Mouse (Mus musculus) layer of hippocampus, adult 9-11 months (tissue): ENCODE measurements at regions not wholly inside any gene's neighbourhood (a gene's known extent, or its start where the extent isn't known, plus 50 kb on each side); places are given as distances from the start of the nearest gene placed in this dataset.

Experiments used
- DNase-seq: peaks from one replicate; pipeline ENCODE4 v3.0.0; 2022

DNA sequence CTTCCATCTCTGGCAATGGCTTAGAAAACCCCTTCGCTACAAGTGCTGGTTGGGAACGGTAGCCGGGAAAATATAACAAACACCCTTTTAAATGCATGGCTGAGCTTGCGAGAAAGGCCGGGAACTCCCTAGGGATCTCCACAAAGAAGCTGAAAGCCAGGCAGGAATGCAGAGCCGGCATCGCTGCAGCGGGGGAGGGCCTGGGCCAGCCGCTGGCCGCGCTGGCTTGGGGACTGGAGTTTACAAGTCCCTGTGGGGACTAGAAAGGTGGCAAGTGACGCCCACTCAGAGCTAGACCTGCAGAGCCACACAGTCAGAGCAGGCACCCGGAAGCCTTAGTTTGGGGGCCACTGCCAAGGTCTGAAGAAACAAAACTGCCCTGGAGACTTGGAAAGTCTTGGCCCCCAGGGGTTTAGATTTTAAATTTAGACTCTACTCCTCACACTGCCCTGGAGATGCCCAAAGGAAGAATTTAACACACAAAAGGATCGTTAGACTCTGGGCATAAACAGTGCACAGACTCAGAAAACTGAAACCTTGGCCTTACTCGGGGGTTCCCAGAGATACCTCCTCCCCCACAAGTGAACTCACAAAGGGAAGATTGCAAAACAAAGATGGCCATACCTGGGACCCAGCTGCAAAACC, 59.4 kb downstream of the 1700001O22Rik start:
- DNase-seq, result no peak

- no peak for DNase-seq
Observed at GRCm38 (mm10) chr2:30743265-30743846, 60.1 kb downstream of the 1700001O22Rik start.

- no peak for DNase-seq
Observed at GRCm38 (mm10) chr2:30741450-30741849, 62.0 kb downstream of the 1700001O22Rik start.

- peak; percentile 61 for DNase-seq
Observed at GRCm38 (mm10) chr2:30737759-30738158, 65.7 kb downstream of the 1700001O22Rik start.

DNA sequence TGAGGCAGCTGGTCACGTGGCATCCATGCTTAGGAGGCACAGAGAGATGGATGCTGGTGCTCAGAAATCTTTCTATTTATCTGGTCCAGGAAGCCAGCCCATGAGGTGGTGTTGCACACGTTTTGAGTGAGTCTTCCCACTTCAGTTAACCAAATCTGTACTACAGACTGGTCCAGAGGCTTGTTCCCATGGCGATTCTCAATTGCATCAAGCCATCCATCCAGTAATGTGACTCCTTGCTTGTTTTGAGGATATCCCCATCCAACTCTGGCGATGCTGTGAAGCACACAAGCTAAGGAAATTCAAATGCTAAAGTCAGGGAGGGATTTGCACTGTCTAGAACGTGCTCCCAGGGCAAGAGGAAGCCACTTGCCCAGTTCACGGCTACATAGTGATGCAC, 66.8 kb downstream of the 1700001O22Rik start:
- no peak for DNase-seq

- DNase-seq, result no peak
Observed at GRCm38 (mm10) chr2:30736236-30736635, 67.2 kb downstream of the 1700001O22Rik start.

DNA sequence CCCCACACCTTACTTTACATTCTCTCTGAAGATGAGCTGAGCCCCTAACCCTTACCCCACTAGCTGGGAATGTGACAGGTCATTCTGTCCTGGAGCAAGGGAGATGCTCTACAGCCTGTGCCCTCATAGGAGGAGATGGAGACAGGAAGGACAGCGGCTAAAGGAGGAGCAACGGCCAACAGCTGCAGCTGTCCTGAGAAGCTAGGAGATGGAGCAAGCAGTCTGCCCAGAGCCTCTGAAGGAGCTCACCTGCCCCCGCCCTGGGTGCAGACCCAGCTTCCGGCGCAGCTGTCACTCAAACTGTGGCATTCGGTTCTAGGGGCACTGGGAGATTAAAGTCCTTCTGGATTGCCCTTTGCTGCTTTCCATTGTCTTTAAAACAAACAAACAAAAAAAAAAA, 69.6 kb downstream of the 1700001O22Rik start:
- DNase-seq, result no peak

DNA sequence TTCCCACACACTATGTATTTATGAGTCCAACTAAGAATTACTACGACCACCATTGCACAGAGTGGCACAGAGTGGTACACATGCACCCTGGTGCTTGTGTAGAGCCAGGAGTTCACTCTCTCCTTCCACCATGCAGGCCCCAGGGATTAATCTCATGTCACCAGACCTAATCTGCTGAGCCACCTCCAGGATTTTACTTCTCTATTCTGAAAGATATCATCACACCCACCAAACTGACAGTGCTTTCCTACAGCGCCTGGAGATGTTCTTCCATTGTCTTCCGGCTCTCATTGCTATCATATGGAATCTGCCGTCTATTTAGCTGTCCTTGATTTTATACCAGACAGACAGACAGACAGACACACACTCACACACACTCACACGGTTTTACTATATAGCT, 71.6 kb downstream of the 1700001O22Rik start:
- DNase-seq, result no peak

DNA sequence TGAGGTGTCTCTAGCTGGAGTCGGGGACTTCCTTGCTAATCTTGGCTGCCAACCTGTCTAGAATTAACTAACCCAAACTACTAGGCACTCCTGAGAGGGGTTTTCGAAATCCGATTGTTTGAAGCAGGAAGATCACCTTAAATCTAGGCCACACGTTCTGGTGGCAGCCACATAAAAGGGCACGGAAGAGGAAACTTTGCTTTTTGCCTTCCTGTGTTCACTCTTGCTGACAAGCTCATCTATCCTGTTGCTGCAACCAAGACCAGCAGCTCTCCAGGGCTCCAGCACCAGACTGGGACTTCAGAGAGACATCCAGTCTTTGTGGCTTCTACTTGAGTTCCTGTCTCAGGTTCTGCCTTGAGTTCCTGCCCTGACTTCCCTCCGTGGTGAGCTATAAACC, 75.5 kb downstream of the 1700001O22Rik start:
- no peak for DNase-seq

DNA sequence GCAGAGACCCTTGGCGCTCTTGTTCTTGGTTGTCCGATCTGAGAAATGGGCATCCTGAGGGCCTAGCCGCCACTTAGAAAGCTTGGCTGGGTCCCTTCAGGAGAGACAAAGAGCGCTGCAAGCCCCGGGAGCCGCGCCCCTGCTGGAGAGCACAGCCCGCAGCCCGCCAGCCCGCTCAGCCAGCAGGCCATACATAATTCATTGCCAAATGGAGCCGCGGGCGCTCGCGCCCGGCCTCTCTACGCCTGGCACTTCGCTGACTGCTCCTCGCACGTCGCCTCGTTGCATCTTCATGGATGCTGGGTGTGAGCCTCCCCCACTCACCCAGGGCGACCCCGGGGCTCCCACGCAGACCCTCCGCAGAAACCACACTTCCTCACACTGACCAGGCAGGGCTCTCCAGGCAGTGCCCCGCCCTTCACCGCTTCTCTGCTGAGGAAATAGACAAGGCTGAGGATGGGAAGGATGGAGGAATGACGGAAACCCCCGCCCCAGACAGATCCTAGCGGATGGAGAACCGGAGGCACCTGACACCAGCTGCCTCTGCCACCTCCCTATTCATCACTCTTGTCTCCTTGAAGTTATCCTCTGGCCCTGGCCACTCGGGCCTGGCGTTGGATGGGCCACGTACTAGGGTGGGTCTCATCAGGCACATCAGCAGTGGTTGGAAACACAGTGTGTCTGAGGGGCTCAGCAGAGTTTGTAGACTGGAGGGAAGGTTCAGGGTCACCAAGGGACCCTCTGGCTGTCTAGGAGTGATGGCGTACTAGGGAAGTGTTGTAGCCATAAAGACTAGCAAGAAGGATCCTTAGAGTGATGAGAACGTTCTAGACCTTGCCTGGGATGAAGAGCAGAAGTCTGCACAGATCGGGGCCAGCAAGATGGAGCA, 77.6 kb downstream of the 1700001O22Rik start:
- peak; percentile 56 for DNase-seq

DNA sequence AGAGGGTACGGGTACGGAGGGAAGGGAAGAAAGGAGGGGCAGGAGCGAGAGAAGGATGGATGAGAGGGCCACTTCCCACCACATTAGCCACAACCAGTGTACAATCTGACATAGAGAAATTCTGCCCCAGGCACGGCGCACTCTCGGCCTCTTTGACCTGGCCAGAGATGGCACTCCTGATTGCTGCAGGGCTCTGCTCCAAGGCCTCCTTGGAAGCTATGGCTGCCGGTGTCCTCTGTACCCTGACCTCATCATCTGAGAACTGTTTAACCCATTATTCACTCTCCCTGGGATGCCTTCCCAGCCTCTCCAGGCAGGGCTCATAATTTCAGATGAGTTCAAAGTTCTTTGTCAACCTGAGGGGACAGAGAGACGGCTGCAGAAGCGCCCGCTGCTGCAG, 78.3 kb downstream of the 1700001O22Rik start:
- DNase-seq, result no peak

- no peak for DNase-seq
Observed at GRCm38 (mm10) chr2:30724521-30724920, 78.9 kb downstream of the 1700001O22Rik start.

- peak; percentile 38 for DNase-seq
Observed at GRCm38 (mm10) chr2:30723059-30723587, 80.3 kb downstream of the 1700001O22Rik start.

GRCm38 (mm10) chr2:30722263-30723050, 81.0 kb downstream of the 1700001O22Rik start:
- peak; percentile 55 for DNase-seq

GRCm38 (mm10) chr2:30721473-30722262, 81.8 kb downstream of the 1700001O22Rik start:
- DNase-seq, result peak; percentile 79

GRCm38 (mm10) chr2:30721048-30721461, 82.4 kb downstream of the 1700001O22Rik start:
- peak; percentile 33 for DNase-seq

DNA sequence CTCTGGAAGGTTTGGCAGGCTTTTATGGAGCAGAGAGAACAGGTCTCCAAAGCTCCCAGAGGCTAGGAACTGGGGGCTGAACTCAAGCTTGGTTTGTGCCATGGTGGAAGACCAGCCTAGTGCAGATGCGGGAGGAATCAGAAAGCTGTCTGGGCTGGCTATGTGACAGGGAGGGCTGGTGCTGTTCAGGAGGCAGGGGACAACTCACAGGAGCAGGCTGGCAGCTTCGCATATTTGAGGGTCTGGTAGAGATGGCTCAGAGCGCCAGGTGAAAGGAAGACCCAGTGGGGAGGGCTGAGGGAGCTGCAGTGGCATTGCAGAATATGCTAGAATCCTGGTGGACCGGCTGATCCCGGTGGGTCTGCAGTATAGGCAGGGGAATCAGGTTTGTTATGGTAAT, 83.2 kb downstream of the 1700001O22Rik start:
- DNase-seq, result peak; percentile 14

DNA sequence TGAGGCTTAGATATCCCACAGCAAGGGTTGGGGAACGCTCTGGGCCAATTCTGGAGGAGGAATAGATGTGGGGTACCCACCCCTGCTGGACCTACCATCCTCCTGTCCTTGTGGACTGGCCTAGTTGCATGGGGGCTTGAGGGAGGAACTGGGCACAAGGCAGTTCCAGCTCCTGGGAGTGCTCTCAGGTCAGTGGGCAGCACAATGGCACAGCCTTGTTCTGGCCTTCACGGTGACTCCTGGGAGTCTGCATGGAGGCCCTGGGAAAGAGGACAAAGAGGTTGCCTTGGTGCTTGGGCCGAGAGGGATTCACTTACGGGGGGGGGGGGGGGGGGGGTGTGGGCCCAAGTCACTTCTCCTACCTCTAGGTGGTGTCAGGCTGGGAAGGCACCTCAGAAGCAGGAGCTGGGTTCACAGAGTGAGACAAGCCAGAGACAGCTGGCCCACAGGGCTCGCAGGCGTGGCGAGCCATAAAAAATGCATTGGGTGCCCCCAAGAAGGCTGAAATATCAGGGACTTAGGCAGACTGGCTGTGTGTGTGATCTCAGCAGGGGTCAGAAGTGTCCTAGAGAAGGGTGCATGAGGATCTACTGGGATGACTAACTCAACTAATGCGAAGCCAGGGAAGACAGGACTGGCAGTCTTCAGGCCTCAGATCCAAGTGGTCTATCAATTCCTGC, 83.7 kb downstream of the 1700001O22Rik start:
- DNase-seq, result peak; percentile 32

- peak; percentile 88 for DNase-seq
Observed at GRCm38 (mm10) chr2:30718741-30719381, 84.6 kb downstream of the 1700001O22Rik start.

- DNase-seq, result peak; percentile 93
Observed at GRCm38 (mm10) chr2:30718329-30718675, 85.2 kb downstream of the 1700001O22Rik start.
